Mouse (Mus musculus) MEL (cell line): ENCODE measurements around the gene Mrtfb.

Source experiments
- CHD2 ChIP-seq: IDR thresholded peaks from 2 replicates; pipeline ENCODE4 v1.6.1; 2011; ENCODE audit warnings: low read length, improper control_type of control experiment
- CTCF ChIP-seq, 3 experiments: IDR thresholded peaks in 2 of 3; conservative IDR thresholded peaks in 1 of 3; 2 replicates each; pipeline ENCODE4 v1.5.1; 2011 to 2012; ENCODE audit warnings: low read length in 3 of 3, low read depth in 2 of 3, mild to moderate bottlenecking in 2 of 3, improper control_type of control experiment in 1 of 3, inconsistent platforms in 1 of 3, mixed read lengths in 1 of 3, moderate library complexity in 1 of 3; ENCODE audit not compliant: control insufficient read depth in 1 of 3, insufficient read depth in 1 of 3, poor library complexity in 1 of 3, severe bottlenecking in 1 of 3
- EP300 ChIP-seq, 2 experiments: IDR thresholded peaks; 2 replicates each; pipeline ENCODE4 v1.6.1; 2011; ENCODE audit warnings: improper control_type of control experiment in 2 of 2, low read length in 2 of 2, low read depth in 1 of 2, mild to moderate bottlenecking in 1 of 2
- HCFC1 ChIP-seq: IDR thresholded peaks from 2 replicates; pipeline ENCODE4 v1.6.1; 2012; ENCODE audit warnings: low read depth, mild to moderate bottlenecking, inconsistent platforms, low read length, improper control_type of control experiment, moderate library complexity
- JUND ChIP-seq: IDR thresholded peaks from 2 replicates; pipeline ENCODE4 v1.6.1; 2011; ENCODE audit warnings: low read depth, mild to moderate bottlenecking, improper control_type of control experiment, low read length
- MAFK ChIP-seq: IDR thresholded peaks from 2 replicates; pipeline ENCODE4 v1.6.1; 2011; ENCODE audit warnings: low read depth, mild to moderate bottlenecking, low read length, improper control_type of control experiment, borderline replicate concordance
- MAX ChIP-seq: IDR thresholded peaks from 2 replicates; pipeline ENCODE4 v1.6.1; 2011; ENCODE audit warnings: low read length, improper control_type of control experiment
- MYB ChIP-seq: IDR thresholded peaks from 2 replicates; pipeline ENCODE4 v1.6.1; 2011; ENCODE audit warnings: mild to moderate bottlenecking, low read depth, low read length, improper control_type of control experiment
- NRF1 ChIP-seq: IDR thresholded peaks from 2 replicates; pipeline ENCODE4 v1.6.1; 2014; ENCODE audit warnings: low read depth, mild to moderate bottlenecking, inconsistent platforms, low read length, improper control_type of control experiment, moderate library complexity; ENCODE audit not compliant: poor library complexity, insufficient read depth, severe bottlenecking
- POLR2A ChIP-seq, 2 experiments: IDR thresholded peaks; 2 replicates each; pipeline ENCODE4 v1.6.1; 2011 to 2012; ENCODE audit warnings: low read length in 2 of 2, mild to moderate bottlenecking in 2 of 2, control low read depth in 1 of 2, improper control_type of control experiment in 1 of 2, low read depth in 1 of 2, moderate library complexity in 1 of 2; ENCODE audit not compliant: control insufficient read depth in 1 of 2, insufficient read depth in 1 of 2, poor library complexity in 1 of 2
- TAL1 ChIP-seq: IDR thresholded peaks from 2 replicates; pipeline ENCODE4 v1.6.1; 2012; ENCODE audit warnings: mild to moderate bottlenecking, inconsistent platforms, low read length, moderate library complexity, mixed read lengths
- TCF12 ChIP-seq: IDR thresholded peaks from 2 replicates; pipeline ENCODE4 v1.6.1; 2014; ENCODE audit warnings: low read depth, mild to moderate bottlenecking, inconsistent platforms, low read length, improper control_type of control experiment, moderate library complexity
- ZMIZ1 ChIP-seq: IDR thresholded peaks from 2 replicates; pipeline ENCODE4 v1.6.1; 2012; ENCODE audit warnings: low read depth, mild to moderate bottlenecking, inconsistent platforms, low read length, improper control_type of control experiment, moderate library complexity
- ZNF384 ChIP-seq: IDR thresholded peaks from 2 replicates; pipeline ENCODE4 v1.6.1; 2012; ENCODE audit warnings: low read depth, mild to moderate bottlenecking, inconsistent platforms, low read length, improper control_type of control experiment

DNA sequence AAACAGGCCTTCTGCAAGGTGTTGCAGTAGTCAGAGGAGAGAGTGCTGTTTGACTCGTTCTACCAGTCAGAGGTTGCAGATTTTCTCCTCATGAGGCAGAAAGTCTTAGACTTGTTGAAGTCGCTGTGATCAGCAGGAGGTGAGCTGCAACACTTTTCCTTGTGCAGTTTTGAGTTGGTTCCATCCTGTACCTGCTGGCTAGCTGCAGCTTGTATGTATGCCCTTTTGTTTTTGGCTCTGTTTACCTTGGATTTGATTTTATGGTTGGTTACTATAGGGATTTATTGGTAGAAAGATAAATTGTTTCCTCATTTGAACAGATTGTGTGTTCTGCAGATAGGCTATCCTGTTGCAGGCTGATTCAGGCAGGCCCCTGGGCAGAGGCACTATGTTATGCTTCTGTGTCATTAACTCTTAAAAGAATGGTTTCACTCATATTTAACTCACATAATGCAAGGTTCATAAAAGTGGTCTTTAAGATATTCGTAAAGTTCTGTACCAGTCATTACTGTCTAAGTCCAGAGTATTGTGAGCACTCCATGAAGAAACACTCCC lies 11.1 kb downstream of the Mrtfb start:
- TF ChIP-seq POLR2A (IDR thresholded peaks at IDR 0.05; ENCODE audit: control insufficient read depth in 1 of 2, insufficient read depth in 1 of 2, low read depth in 1 of 2, low read length in 2 of 2, poor library complexity in 1 of 2) (no peak), CTCF (IDR thresholded peaks at IDR 0.05 in 2 of 3, conservative IDR thresholded peaks at IDR 0.05 in 1 of 3; ENCODE audit: control insufficient read depth in 1 of 3, insufficient read depth in 1 of 3, low read depth in 2 of 3, low read length in 3 of 3, poor library complexity in 1 of 3, severe bottlenecking in 1 of 3) (no peak), MAX (no peak), EP300 (IDR thresholded peaks at IDR 0.05; ENCODE audit: low read depth in 1 of 2, low read length in 2 of 2) (no peak), CHD2 (no peak), TCF12 (no peak), MYB (no peak), MAFK (no peak), NRF1 (no peak), HCFC1 (no peak), TAL1 (no peak), ZNF384 (no peak), JUND (no peak), ZMIZ1 (no peak)
